Mouse (Mus musculus) hindbrain, postnatal 0 days (tissue): ENCODE measurements at regions not wholly inside any gene's neighbourhood (a gene's known extent, or its start where the extent isn't known, plus 50 kb on each side); places are given as distances from the start of the nearest gene placed in this dataset.
"Not testable (repeated sequence)": the region's sequence is repeated elsewhere in the genome, so short reads cannot be mapped to it uniquely, and the experiment has no call there.

ENCODE experiments used
- ATAC-seq: fragments of 200-750 bp; cut with Nextera tagmentation; 2 replicates; pipeline ENCODE4 v1.8.0; 2017; ENCODE audit warnings: mild to moderate bottlenecking, moderate TSS enrichment, moderate library complexity
- DNase-seq: peaks from one replicate; pipeline ENCODE4 v3.0.0-alpha.2; 2015; ENCODE audit warnings: low spot score
- H3K27ac ChIP-seq: fragments of 300-500 bp; sonication (generic); 2 replicates; pipeline ENCODE4 v1.5.1; 2014; ENCODE audit warnings: mild to moderate bottlenecking
- H3K27me3 ChIP-seq: fragments of 300-500 bp; sonication (generic); 2 replicates; pipeline ENCODE4 v1.6.1; 2014; ENCODE audit warnings: low read length, mixed read lengths; ENCODE audit not compliant: insufficient read depth
- H3K36me3 ChIP-seq: fragments of 300-500 bp; sonication (generic); 2 replicates; pipeline ENCODE4 v1.6.1; 2014; ENCODE audit warnings: low read length, mixed read lengths; ENCODE audit not compliant: insufficient read depth
- H3K4me1 ChIP-seq: fragments of 300-500 bp; sonication (generic); 2 replicates; pipeline ENCODE4 v1.6.1; 2014; ENCODE audit warnings: antibody characterized with exemption, low read length, mixed read lengths; ENCODE audit not compliant: insufficient read depth
- H3K4me2 ChIP-seq: fragments of 300-500 bp; sonication (generic); 2 replicates; pipeline ENCODE4 v1.6.1; 2014; ENCODE audit warnings: low read depth, mild to moderate bottlenecking, low read length, moderate library complexity, mixed read lengths
- H3K4me3 ChIP-seq: fragments of 300-500 bp; sonication (generic); 2 replicates; pipeline ENCODE4 v1.5.1; 2014; ENCODE audit warnings: low read length
- H3K9ac ChIP-seq: fragments of 300-500 bp; sonication (generic); replicated peaks from 2 replicates; pipeline ENCODE4 v1.6.1; 2014; ENCODE audit warnings: mild to moderate bottlenecking, low read length, moderate library complexity, mixed read lengths
- H3K9me3 ChIP-seq: fragments of 300-500 bp; sonication (generic); 2 replicates; pipeline ENCODE4 v1.6.1; 2016; ENCODE audit warnings: low read length, mixed read lengths
- CTCF ChIP-seq: IDR thresholded peaks from 2 replicates; pipeline ENCODE4 v1.5.1; 2016; ENCODE audit warnings: antibody characterized with exemption, control low read depth, low read depth
- WGBS: fragments of 180-500 bp; shearing (Covaris S2); extraction: QIAGEN DNeasy Blood & Tissue Kit; methylation state at CpG from one replicate; pipeline ENCODE4 v1.1.7; 2014; 5-methylcytosine and 5-hydroxymethylcytosine counted together

GRCm38 (mm10) chr4:44455851-44456250, 155.2 kb downstream of the Melk start:
- no peaks in the 10 kb centered on the region for H3K27me3 ChIP-seq
- WGBS = 92% methylated on average over 2 of the region's 2 CpGs
- no peak overlapping the region for H3K4me3 ChIP-seq
- ATAC-seq = no peak
- TF ChIP-seq CTCF = no peak
- no peak overlapping the region for H3K27ac ChIP-seq
- H3K9me3 ChIP-seq = no peaks in the 10 kb centered on the region
- no peaks in the 10 kb centered on the region for H3K36me3 ChIP-seq
- no peak for DNase-seq
- no peak overlapping the region for H3K4me2 ChIP-seq
- 0 out of 2 replicates have a peak, but pooled peaks cover 5% of the 10 kb centered on the region for H3K4me1 ChIP-seq
- H3K9ac ChIP-seq = no peak overlapping the region

- not testable (repeated sequence) for H3K27ac ChIP-seq, ATAC-seq, H3K4me2 ChIP-seq, H3K4me3 ChIP-seq, H3K36me3 ChIP-seq, H3K9ac ChIP-seq, H3K4me1 ChIP-seq, H3K9me3 ChIP-seq, DNase-seq, H3K27me3 ChIP-seq
- 89% methylated on average over 21 of the region's 21 CpGs for WGBS
Observed at GRCm38 (mm10) chr4:44473511-44473910, 172.8 kb downstream of the Melk start.
